Mouse (Mus musculus): Measurements from ENCODE around the gene Tnpo1.

- TF ChIP-seq CTCF (IDR thresholded peaks at IDR 0.05; ENCODE audit: borderline replicate concordance, insufficient read depth, low read length) (no peak), POLR2A (IDR thresholded peaks at IDR 0.05; ENCODE audit: low read depth, low read length) (no peak)
Measured at GRCm38 (mm10) chr13:98872273-98872847, 53.8 kb downstream of the Tnpo1 start.
